Mouse (Mus musculus) kidney, postnatal 36 days (tissue): ENCODE measurements at regions not wholly inside any gene's neighbourhood (a gene's known extent, or its start where the extent isn't known, plus 50 kb on each side); places are given as distances from the start of the nearest gene placed in this dataset.
"Not testable (repeated sequence)": the region's sequence is repeated elsewhere in the genome, so short reads cannot be mapped to it uniquely, and the experiment has no call there.

Experiments used
- DNase-seq, 2 experiments: peaks; one replicate each; pipeline ENCODE4 v3.0.0; 2021 to 2022; ENCODE audit warnings: mixed read lengths in 2 of 2

DNA sequence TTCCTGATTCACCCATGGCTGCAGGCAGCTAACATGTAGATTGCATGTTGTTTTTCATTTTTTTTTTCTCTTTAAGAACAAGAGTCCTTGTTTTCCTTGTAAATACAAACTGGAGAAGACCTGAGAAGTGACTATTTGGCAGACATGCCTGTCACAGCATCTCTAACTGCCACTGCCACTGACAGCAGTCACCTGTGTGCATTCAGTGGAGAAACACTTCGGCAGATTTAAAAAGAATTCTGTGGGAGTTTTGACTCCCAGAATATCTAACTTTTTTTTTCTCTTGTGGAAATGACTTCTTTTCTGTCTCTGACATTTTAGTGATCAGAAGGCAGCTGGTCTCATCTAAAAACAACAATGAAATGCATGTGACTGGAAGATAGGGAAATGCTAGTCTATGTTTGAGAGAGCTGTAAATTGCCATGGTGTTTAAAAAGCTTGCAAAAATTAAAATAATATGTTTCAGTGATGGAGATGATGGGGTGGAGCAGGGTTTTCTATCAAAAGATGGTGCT is 526.0 kb upstream of the Agtr1b start:
- DNase-seq: no peak

- no peak for DNase-seq
Observed at GRCm38 (mm10) chr3:20864241-20864640, 497.3 kb upstream of the Agtr1b start.

- no peak for DNase-seq
Observed at GRCm38 (mm10) chr3:20831038-20831437, 464.1 kb upstream of the Agtr1b start.

DNA sequence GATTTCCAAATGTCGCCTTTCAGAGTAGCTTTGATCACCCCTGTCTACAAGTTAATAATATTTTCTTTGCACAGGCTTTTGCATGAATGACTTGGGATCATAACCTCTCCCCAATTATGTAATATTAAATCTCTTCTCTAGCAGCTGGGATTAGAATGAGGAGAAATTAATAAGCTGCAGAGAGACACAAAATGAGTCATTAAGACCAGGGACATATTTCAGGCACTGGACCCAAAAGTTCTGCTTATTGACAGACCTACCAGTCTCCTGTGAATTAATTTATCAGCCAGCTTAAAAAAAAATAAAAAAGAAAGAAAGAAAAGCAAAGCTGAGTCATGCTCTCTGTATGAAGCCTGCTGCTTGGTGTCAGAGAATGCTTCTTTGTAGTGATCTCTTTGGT is 462.4 kb upstream of the Agtr1b start:
- no peak for DNase-seq

- DNase-seq: no peak
Observed at GRCm38 (mm10) chr3:20828811-20829210, 461.8 kb upstream of the Agtr1b start.

GRCm38 (mm10) chr3:20825661-20826334 is 458.8 kb upstream of the Agtr1b start:
- no peak for DNase-seq

DNA sequence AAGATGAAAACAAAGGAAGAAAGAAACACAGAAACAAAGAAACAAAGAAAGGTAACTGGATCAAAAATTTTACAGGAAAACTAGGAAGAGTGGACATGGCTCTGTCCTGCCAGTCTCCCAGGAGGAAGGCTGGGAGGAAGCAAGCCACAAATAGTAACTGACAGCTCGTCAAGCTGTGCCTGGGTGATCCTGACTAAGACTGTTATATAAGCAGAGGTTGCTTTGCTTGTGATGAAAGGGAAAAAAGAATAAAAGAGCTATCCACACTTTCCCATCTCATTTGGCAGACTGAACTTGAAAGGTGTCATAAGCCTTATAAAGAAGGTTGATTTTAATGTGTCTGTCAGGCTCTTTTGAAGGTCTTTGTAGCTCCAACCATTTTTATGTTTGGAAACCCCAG is 455.2 kb upstream of the Agtr1b start:
- DNase-seq: no peak

- no peak for DNase-seq
Observed at GRCm38 (mm10) chr3:20821712-20822111, 454.7 kb upstream of the Agtr1b start.

- DNase-seq: no peak
Observed at GRCm38 (mm10) chr3:20820047-20820446, 453.1 kb upstream of the Agtr1b start.

GRCm38 (mm10) chr3:20819586-20819985 is 452.6 kb upstream of the Agtr1b start:
- no peak for DNase-seq

DNA sequence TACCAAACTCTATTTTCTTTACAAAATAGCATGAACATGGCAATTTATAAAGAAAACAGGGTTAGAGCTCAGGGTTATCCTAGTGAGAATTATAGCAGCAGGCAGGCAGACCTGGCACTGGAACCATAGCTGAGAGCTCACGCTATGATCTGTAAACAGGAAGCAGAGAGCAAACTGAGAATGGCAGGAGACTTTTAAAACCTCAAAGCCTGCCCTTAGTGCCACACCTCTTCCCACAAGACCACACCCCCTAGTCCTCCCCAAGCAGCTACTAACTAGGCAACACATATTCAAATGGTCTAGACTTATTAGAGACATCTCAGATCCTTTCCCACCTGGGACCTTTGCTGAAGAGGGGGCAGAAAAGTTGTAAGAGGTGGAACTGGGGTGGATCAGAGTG is 449.6 kb upstream of the Agtr1b start:
- no peak for DNase-seq

- DNase-seq: no peak
Observed at GRCm38 (mm10) chr3:20794256-20794655, 427.3 kb upstream of the Agtr1b start.

DNA sequence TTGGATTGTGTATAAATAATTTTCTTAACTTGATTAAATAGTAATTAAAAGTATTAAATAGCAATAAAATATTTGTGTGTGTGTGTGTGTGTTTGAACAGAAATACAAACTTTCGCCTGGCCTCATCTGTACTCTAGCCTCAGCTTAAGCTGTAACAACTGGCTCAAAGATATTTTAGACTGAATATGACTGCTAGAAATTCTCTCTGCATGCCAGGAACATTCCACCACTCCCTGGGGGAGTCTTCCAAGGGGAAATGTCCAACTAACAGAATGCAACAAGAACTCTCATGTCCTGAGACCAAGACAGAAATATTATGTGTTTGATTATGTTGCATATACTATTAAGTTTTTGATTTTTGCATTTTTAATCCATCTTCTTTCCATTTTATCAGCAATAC is 425.5 kb upstream of the Agtr1b start:
- DNase-seq: peak; percentile 3 to 4

- no peak for DNase-seq
Observed at GRCm38 (mm10) chr3:20777883-20778282, 410.9 kb upstream of the Agtr1b start.

GRCm38 (mm10) chr3:20776964-20777304 is 410.0 kb upstream of the Agtr1b start:
- no peak for DNase-seq

DNA sequence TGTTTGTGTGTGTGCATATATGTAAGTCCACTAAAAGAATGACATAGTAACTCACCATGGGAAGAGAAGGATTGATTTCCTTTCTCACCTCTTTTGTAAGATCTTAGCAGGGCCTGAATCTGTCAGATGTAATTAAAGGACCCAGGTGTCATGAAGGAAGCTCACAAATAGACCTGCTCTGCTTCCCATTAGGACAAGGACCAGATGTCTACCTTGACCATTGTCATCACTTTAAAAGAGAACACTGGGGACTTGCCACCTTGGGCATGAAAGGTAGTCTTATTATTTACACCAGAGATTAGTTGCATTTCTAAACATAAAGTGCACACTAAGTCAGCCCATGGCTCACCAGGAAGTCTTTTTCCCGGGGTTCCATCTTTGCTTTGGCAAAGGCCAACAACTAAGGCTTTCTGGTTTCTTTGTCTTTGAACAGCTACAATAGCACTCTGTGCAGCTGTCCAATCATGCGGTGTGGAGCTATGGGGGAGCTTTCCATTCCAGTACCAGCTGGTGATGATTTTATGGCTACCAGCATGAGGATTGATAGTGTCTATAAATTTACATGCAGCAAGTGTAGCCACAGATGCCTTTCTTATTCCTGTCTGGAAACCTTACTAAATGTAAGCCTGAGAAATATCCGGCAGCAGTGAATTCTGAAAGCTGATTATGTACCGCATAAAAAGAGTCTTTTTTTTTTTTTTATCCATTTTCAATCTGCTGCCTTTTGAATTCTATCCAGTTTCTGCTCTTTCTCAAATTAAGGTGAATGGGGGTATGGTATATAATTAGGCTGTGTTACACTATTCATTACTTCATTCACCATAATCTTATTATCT is 409.4 kb upstream of the Agtr1b start:
- no peak for DNase-seq

DNA sequence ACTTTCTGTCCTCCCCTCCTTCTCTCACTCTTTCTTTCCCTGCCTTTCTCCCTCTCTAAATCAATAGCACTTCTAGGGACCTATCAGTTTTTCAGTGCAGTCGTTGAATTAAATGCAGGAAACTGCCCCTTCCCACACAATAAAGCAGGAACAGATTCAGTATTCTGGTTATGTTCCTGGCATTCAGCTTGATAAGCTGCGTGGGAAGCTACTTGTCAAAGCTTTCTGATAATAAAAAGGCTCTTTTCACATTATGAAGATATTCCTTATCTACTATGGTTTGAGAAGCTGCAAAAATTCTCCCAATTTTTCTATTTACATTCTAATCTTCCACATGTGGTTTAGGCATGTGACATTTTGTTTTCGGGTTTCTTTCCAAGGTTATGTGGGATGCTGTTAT is 367.3 kb upstream of the Agtr1b start:
- no peak for DNase-seq

GRCm38 (mm10) chr3:20732005-20732404 is 365.0 kb upstream of the Agtr1b start:
- DNase-seq: no peak

GRCm38 (mm10) chr3:20730481-20730880 is 363.5 kb upstream of the Agtr1b start:
- DNase-seq: peak; percentile 29 to 37

- not testable (repeated sequence) for DNase-seq
Observed at GRCm38 (mm10) chr3:20729776-20730175, 362.8 kb upstream of the Agtr1b start.

DNA sequence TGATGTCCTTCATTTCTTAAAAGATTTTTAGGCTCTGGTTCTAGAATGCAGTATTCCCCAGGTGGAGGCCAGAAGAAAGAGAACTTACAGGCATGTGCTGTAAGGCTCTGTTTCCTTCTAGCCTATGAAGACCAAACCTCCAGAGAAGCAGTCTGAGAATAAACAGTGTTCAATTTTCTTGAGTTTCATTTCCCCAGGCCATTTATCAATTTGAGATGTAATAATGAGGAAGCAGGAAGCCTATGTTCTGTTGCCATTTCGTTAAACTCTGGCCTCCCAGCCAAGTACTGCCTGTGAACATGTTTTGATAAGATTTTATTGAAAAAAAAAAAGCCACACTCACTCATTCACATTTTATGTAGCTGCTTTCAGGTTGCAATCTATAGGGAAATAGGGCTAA is 347.7 kb upstream of the Agtr1b start:
- DNase-seq: no peak

DNA sequence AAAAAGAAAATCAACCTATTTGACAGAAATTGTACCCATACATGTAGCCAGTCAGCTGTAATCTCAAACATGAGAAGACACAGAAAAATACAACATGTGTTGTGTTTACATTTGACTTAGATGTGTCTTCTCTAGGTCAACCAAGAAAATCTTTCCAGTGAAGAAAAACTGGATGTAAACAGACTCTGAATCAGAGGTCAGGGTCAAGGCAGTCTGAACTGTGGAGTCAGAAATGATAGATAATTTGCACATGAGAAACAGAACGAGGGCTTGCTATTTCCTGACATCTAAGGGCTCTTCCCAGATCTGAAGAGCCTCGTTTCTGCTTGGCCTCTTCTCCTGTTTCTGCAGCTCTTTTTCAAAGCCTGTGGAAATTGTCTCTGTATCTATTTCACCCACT is 342.7 kb upstream of the Agtr1b start:
- DNase-seq: no peak

- DNase-seq: no peak
Observed at GRCm38 (mm10) chr3:20695322-20695859, 328.4 kb upstream of the Agtr1b start.

DNA sequence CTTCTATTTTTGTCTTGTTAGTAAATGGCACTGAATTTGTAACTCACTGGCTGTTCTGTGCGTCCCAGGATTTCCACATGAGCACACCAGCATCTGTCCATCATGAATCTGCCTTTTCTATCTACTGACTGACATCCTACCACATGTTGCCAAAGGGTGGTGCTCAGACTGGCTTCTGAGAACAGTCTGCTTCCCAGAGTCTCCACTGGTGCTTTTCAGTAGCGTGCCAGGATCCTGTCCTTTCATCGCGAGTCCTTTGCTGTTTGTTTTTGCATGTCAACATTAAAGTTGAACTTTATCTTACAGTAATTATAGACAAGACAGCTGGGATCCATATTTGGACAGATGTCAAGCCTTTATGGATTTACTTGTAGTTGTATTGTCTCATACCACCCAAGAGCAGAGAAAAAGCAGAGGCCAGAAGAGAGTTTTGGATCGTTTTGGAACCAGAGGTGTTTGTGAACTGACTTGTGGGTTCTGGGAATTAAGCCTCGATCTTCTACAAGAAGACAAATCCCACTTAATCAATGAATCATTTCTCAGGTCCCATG is 314.0 kb upstream of the Agtr1b start:
- DNase-seq: no peak
